Mouse (Mus musculus): ENCODE measurements at regions not wholly inside any gene's neighbourhood (a gene's known extent, or its start where the extent isn't known, plus 50 kb on each side); places are given as distances from the start of the nearest gene placed in this dataset.

DNA sequence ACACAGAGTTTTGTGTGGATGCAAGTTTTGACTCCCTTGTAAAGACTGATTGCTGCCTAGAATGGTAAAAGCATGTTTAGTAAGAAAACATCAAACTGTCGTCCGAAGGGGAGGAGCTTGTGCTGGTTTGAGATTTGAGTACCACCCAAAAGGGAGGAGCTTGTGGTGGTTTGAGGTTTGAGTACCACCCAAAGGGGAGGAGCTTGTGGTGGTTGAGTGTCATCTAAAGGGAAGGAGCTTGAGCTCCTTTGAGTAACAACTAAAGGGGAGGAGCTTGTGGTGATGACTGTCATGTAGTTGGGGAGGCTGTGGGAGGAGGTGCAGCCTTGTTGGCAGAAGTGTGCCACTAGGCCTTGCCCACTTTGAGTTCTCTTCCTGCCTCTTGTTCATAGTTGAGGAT lies 192.8 kb upstream of the Ajap1 start:
- Histone ChIP-seq H3K36me3 (ENCODE audit: control insufficient read depth, insufficient read depth, low read length) (no peaks in the 10 kb centered on the region), H3K4me3 (ENCODE audit: insufficient read depth, low read depth, low read length) (no peak overlapping the region), H3K27ac (replicated peaks; ENCODE audit: insufficient read depth, low read depth, low read length) (no peak overlapping the region), H3K79me2 (ENCODE audit: control insufficient read depth, insufficient read depth, low read length) (no peaks in the 10 kb centered on the region), H3K9ac (ENCODE audit: low read depth, low read length) (no peak overlapping the region), H3K27me3 (ENCODE audit: control insufficient read depth, insufficient read depth, low read length) (no peaks in the 10 kb centered on the region), H3K4me1 (ENCODE audit: control insufficient read depth, insufficient read depth, low read length) (no peaks in the 10 kb centered on the region)
- no peak for TF ChIP-seq POLR2A (IDR thresholded peaks at IDR 0.05; ENCODE audit: extremely low read depth, insufficient read depth, low read length)
- no peak for DNase-seq (ENCODE audit: extremely low read depth, low read depth, low spot score)
- WGBS: 80% methylated on average over 2 of the region's 2 CpGs

GRCm38 (mm10) chr4:153679151-153679550 lies 196.5 kb upstream of the Ajap1 start:
- H3K36me3 ChIP-seq (ENCODE audit: control insufficient read depth, insufficient read depth, low read length): no peaks in the 10 kb centered on the region
- H3K27me3 ChIP-seq (ENCODE audit: control insufficient read depth, insufficient read depth, low read length): no peaks in the 10 kb centered on the region
- no peak overlapping the region for H3K4me3 ChIP-seq (ENCODE audit: insufficient read depth, low read depth, low read length)
- no peak for DNase-seq (ENCODE audit: extremely low read depth, low read depth, low spot score)
- H3K9ac ChIP-seq (ENCODE audit: low read depth, low read length): no peak overlapping the region
- 38% methylated on average over 12 of the region's 12 CpGs for WGBS
- no peaks in the 10 kb centered on the region for H3K4me1 ChIP-seq (ENCODE audit: control insufficient read depth, insufficient read depth, low read length)
- TF ChIP-seq POLR2A (IDR thresholded peaks at IDR 0.05; ENCODE audit: extremely low read depth, insufficient read depth, low read length): no peak
- TF ChIP-seq CTCF (IDR thresholded peaks at IDR 0.05; ENCODE audit: low read depth, low read length): no peak
- no peaks in the 10 kb centered on the region for H3K79me2 ChIP-seq (ENCODE audit: control insufficient read depth, insufficient read depth, low read length)
- H3K27ac ChIP-seq (replicated peaks; ENCODE audit: insufficient read depth, low read depth, low read length): no peak overlapping the region

DNA sequence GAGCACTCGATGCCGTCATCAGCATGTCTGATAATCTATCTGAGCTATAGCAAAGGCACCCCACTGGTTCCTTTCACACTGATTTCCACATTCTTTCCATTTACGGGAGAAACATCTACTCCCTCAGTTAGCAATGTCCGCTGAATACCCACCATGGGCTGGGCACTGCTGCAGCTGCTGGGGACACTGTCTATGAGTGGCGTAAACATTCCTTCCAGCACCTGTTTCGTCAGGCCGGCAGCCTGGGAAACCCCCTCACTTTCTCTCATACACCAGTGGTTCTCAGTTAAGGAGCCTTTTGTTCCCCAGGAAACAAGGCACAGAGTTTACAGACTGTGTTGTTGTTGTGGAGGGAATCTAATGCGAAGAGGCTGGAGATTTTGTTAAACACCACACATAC lies 205.8 kb upstream of the Ajap1 start:
- DNase-seq (ENCODE audit: extremely low read depth, low read depth, low spot score): no peak
- TF ChIP-seq POLR2A (IDR thresholded peaks at IDR 0.05; ENCODE audit: extremely low read depth, insufficient read depth, low read length) (no peak), CTCF (IDR thresholded peaks at IDR 0.05; ENCODE audit: low read depth, low read length) (no peak)
- no peaks in the 10 kb centered on the region for H3K27me3 ChIP-seq (ENCODE audit: control insufficient read depth, insufficient read depth, low read length)
- H3K4me1 ChIP-seq (ENCODE audit: control insufficient read depth, insufficient read depth, low read length): no peaks in the 10 kb centered on the region
- H3K79me2 ChIP-seq (ENCODE audit: control insufficient read depth, insufficient read depth, low read length): no peaks in the 10 kb centered on the region
- no peak overlapping the region for H3K9ac ChIP-seq (ENCODE audit: low read depth, low read length)
- H3K4me3 ChIP-seq (ENCODE audit: insufficient read depth, low read depth, low read length): no peak overlapping the region
- 73% methylated on average over 8 of the region's 8 CpGs for WGBS
- H3K27ac ChIP-seq (replicated peaks; ENCODE audit: insufficient read depth, low read depth, low read length): no peak overlapping the region
- no peaks in the 10 kb centered on the region for H3K36me3 ChIP-seq (ENCODE audit: control insufficient read depth, insufficient read depth, low read length)

GRCm38 (mm10) chr4:153693881-153694280 lies 211.3 kb upstream of the Ajap1 start:
- Histone ChIP-seq H3K27ac (replicated peaks; ENCODE audit: insufficient read depth, low read depth, low read length) (no peak overlapping the region), H3K4me1 (ENCODE audit: control insufficient read depth, insufficient read depth, low read length) (no peaks in the 10 kb centered on the region), H3K27me3 (ENCODE audit: control insufficient read depth, insufficient read depth, low read length) (no peaks in the 10 kb centered on the region), H3K79me2 (ENCODE audit: control insufficient read depth, insufficient read depth, low read length) (no peaks in the 10 kb centered on the region), H3K9ac (ENCODE audit: low read depth, low read length) (no peak overlapping the region), H3K4me3 (ENCODE audit: insufficient read depth, low read depth, low read length) (no peak overlapping the region), H3K36me3 (ENCODE audit: control insufficient read depth, insufficient read depth, low read length) (no peaks in the 10 kb centered on the region)
- no peak for TF ChIP-seq CTCF (IDR thresholded peaks at IDR 0.05; ENCODE audit: low read depth, low read length)
- TF ChIP-seq POLR2A (IDR thresholded peaks at IDR 0.05; ENCODE audit: extremely low read depth, insufficient read depth, low read length): no peak
- WGBS: 37% methylated on average over 12 of the region's 12 CpGs
- DNase-seq (ENCODE audit: extremely low read depth, low read depth, low spot score): no peak

DNA sequence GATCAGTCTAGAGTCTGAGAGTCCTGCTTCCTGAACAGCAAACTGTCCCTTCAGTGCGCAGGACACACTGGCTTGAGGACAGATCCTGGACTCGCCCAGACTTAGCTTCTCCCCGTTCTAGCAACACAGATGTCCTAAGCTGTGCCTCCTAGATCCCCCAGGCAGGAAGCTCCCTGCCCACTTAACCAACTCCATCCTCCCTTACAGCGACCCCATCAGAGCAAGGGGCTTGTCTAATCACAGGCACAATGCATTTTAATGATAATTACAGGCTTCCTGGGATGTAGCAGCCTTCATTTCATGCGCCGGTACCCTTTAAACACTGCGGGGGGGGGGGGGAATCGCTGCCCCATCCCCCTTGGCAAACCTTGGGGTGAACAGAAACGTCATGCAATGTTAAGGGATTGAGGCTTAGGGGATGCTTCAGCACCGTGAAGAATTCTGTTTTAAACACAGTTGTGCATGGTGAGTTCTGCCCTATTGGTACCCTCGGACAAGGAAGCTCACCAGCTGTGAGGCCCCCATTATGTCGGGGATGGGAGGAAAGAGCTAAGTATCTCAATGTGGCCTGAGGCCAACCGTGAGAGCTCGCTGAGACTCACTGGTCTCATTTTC lies 213.9 kb upstream of the Ajap1 start:
- Histone ChIP-seq H3K27ac (replicated peaks; ENCODE audit: insufficient read depth, low read depth, low read length) (no peak overlapping the region), H3K4me1 (ENCODE audit: control insufficient read depth, insufficient read depth, low read length) (no peaks in the 10 kb centered on the region), H3K27me3 (ENCODE audit: control insufficient read depth, insufficient read depth, low read length) (no peaks in the 10 kb centered on the region), H3K79me2 (ENCODE audit: control insufficient read depth, insufficient read depth, low read length) (no peaks in the 10 kb centered on the region), H3K4me3 (ENCODE audit: insufficient read depth, low read depth, low read length) (no peak overlapping the region), H3K36me3 (ENCODE audit: control insufficient read depth, insufficient read depth, low read length) (no peaks in the 10 kb centered on the region), H3K9ac (ENCODE audit: low read depth, low read length) (no peak overlapping the region)
- 55% methylated on average over 14 of the region's 14 CpGs for WGBS
- DNase-seq (ENCODE audit: extremely low read depth, low read depth, low spot score): no peak
- TF ChIP-seq CTCF (IDR thresholded peaks at IDR 0.05; ENCODE audit: low read depth, low read length): no peak
- TF ChIP-seq POLR2A (IDR thresholded peaks at IDR 0.05; ENCODE audit: extremely low read depth, insufficient read depth, low read length): no peak

DNA sequence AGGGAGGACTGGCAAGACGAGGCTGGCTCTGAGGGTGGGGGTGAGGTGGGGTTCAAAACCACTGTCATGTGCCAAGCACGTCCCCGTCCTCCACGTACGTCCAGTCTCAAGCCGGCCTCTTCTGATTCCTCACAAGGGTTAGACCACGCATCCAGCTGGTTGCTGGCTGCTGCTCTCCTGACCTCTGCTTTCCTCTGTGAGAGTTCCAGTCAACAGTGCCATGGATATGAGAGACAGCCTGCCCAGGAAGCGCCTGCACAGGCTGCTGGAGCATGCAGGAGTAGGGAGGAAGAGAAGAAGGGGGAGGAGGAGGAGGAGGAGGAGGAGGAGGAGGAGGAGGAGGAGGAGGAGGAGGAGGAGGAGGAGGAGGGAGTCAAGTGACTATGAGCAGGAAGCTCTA lies 224.6 kb upstream of the Ajap1 start:
- no peak for TF ChIP-seq CTCF (IDR thresholded peaks at IDR 0.05; ENCODE audit: low read depth, low read length)
- TF ChIP-seq POLR2A (IDR thresholded peaks at IDR 0.05; ENCODE audit: extremely low read depth, insufficient read depth, low read length): no peak
- WGBS: 57% methylated on average over 8 of the region's 8 CpGs
- no peak for DNase-seq (ENCODE audit: extremely low read depth, low read depth, low spot score)

More for the DNA sequence above, 224.6 kb upstream of the Ajap1 start:
- Histone ChIP-seq H3K4me3 (ENCODE audit: insufficient read depth, low read depth, low read length) (no peak overlapping the region), H3K79me2 (ENCODE audit: control insufficient read depth, insufficient read depth, low read length) (no peaks in the 10 kb centered on the region), H3K36me3 (ENCODE audit: control insufficient read depth, insufficient read depth, low read length) (no peaks in the 10 kb centered on the region), H3K27me3 (ENCODE audit: control insufficient read depth, insufficient read depth, low read length) (no peaks in the 10 kb centered on the region), H3K27ac (replicated peaks; ENCODE audit: insufficient read depth, low read depth, low read length) (no peak overlapping the region), H3K4me1 (ENCODE audit: control insufficient read depth, insufficient read depth, low read length) (no peaks in the 10 kb centered on the region), H3K9ac (ENCODE audit: low read depth, low read length) (no peak overlapping the region)

All from liver, adult 2 months (tissue).